11 mouse cellular contexts compared by ENCODE assay signal in the genomic region with DNA sequence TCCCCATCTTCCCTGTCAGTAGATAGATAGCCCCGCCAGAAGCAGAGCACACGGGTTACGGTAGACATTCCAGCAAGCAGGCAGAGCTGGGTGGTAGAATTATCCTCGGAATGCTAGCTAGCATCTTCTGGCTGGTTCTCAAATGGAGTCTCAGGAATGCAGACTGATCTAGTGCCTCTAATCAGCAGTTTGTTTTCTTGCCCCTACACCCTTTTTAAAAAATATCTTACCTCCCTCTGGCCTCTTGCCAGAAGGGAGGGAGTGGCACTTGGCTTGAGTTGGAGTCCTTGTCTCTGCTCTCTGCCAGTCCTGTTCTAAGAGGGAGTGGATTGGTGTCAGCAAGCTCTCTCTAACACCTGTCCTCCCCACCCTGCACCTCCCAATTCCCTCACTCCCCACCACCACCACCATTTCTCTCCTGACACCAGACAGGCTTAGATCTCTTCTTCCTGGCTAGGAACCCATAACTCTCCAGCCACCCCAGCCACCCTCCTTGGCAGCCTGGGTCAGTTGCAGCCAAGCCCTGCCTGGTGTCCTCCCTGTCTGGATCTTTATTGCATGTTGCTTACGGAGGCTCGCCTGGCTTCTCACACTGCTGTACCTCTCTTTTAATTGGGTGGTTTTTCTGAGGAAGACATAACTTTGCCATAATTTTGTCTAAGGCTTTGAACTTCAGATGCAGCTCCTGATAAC.
DNase-seq lines count a peak whose midpoint lies in the region; ATAC-seq and TF ChIP-seq lines count a peak whose summit lies in the region.
"Had no signal": no experiment of that assay in that cellular context is flagged by ENCODE, and none has a peak within 500 bp of the region (broad histone marks: within the 10 kb centered on the region; RNA-seq: fewer than 3 reads in every experiment).

No protein-coding gene starts in this region.

- WGBS in heart, embryonic 12.5 days, result 20% methylated on average over 6 of the region's 6 CpGs
- 56% methylated on average over 6 of the region's 6 CpGs for WGBS in liver, postnatal 0 days (ENCODE audit: insufficient replicate concordance)

- DNase-seq in gastrocnemius, adult 2 months, result peak; percentile 19
- DNase-seq in gastrocnemius, postnatal 36 days, result no peak
- DNase-seq in kidney, postnatal 14 days, result peak; percentile 31
- peak; percentile 34 for DNase-seq in ovary, postnatal 36 days (ENCODE audit: low spot score)
- DNase-seq in thymus, postnatal 36 days, result no peak
- DNase-seq in MN1 (ENCODE audit: low spot score), result no peak
- DNase-seq in liver, postnatal 0 days, result no peak
- DNase-seq: adrenal gland, postnatal 25 days; liver, embryonic 13.5 days; thymus, postnatal 4 days had no signal

- ATAC-seq in heart, embryonic 12.5 days (ENCODE audit: insufficient number of reproducible peaks, low FRiP score), result peak; percentile 64
- no peak for ATAC-seq in liver, postnatal 0 days

- no peak for TF ChIP-seq CTCF in gastrocnemius, adult 2 months (IDR thresholded peaks at IDR 0.05)
- TF ChIP-seq CTCF in liver, postnatal 0 days (IDR thresholded peaks at IDR 0.05; ENCODE audit: low read depth), result no peak

- H3K4me1 ChIP-seq in heart, embryonic 12.5 days (replicated peaks), result peaks cover 40% of the 10 kb centered on the region
- no peaks in the 10 kb centered on the region for H3K4me1 ChIP-seq in liver, postnatal 0 days (ENCODE audit: insufficient read depth)
- H3K4me1 ChIP-seq: liver, embryonic 13.5 days had no signal

- no peaks in the 10 kb centered on the region for H3K9me3 ChIP-seq in heart, embryonic 12.5 days (replicated peaks)
- H3K9me3 ChIP-seq in liver, postnatal 0 days (ENCODE audit: low read length), result no peaks in the 10 kb centered on the region
- H3K9me3 ChIP-seq: liver, embryonic 13.5 days had no signal

- H3K27ac ChIP-seq in gastrocnemius, adult 2 months, result no peak overlapping the region
- H3K27ac ChIP-seq in heart, embryonic 12.5 days (ENCODE audit: poor library complexity, severe bottlenecking), result peak overlapping the region; percentile 56
- no peak overlapping the region for H3K27ac ChIP-seq in liver, postnatal 0 days (ENCODE audit: low read depth)
- H3K27ac ChIP-seq: liver, embryonic 13.5 days had no signal

- TF ChIP-seq EP300 in liver, postnatal 0 days (IDR thresholded peaks at IDR 0.05; ENCODE audit: low read depth), result no peak

- H3K27me3 ChIP-seq in heart, embryonic 12.5 days (replicated peaks), result no peaks in the 10 kb centered on the region
- no peaks in the 10 kb centered on the region for H3K27me3 ChIP-seq in liver, postnatal 0 days (ENCODE audit: insufficient read depth, low read length)
- H3K27me3 ChIP-seq: liver, embryonic 13.5 days had no signal

- H3K9ac ChIP-seq in heart, embryonic 12.5 days, result no peak overlapping the region
- H3K9ac ChIP-seq in liver, postnatal 0 days (replicated peaks), result no peak overlapping the region
- H3K9ac ChIP-seq: liver, embryonic 13.5 days had no signal

- H3K4me2 ChIP-seq in heart, embryonic 12.5 days, result peak overlapping the region; percentile 18
- no peak overlapping the region for H3K4me2 ChIP-seq in liver, postnatal 0 days (ENCODE audit: low read depth, low read length)
- H3K4me2 ChIP-seq: liver, embryonic 13.5 days had no signal

- no peak overlapping the region for H3K4me3 ChIP-seq in gastrocnemius, adult 2 months
- H3K4me3 ChIP-seq in heart, embryonic 12.5 days, result no peak overlapping the region
- H3K4me3 ChIP-seq in liver, postnatal 0 days (ENCODE audit: low read depth, low read length), result no peak overlapping the region
- H3K4me3 ChIP-seq: liver, embryonic 13.5 days had no signal

- intact Hi-C loops in gastrocnemius, adult 2 months (cut with DNase I), result no loop called here
- intact Hi-C loops in gastrocnemius, postnatal 36 days (cut with DNase I), result no loop called here

- peaks cover 5% of the 10 kb centered on the region; the same call in 1 of the 2 replicates for H3K36me3 ChIP-seq in heart, embryonic 12.5 days
- no peaks in the 10 kb centered on the region for H3K36me3 ChIP-seq in liver, postnatal 0 days (replicated peaks; ENCODE audit: insufficient read depth, low read length)
- H3K36me3 ChIP-seq: liver, embryonic 13.5 days had no signal

Comparison
In these comparisons a context has a peak if more than half of its experiments do, and no peak if none do; other contexts are left out.
1. DNase-seq: peak in gastrocnemius, adult 2 months (single experiment), kidney, postnatal 14 days (single experiment) and ovary, postnatal 36 days (single experiment); none in gastrocnemius, postnatal 36 days (0 of 2), thymus, postnatal 36 days (0 of 2), MN1 (single experiment) and liver, postnatal 0 days (single experiment).